Mouse (Mus musculus) heart, adult 2 months (tissue): Measurements from ENCODE around the gene Dlx6.

Experiments
- CTCF ChIP-seq: fragments of 200-600 bp; IDR thresholded peaks from 2 replicates; pipeline ENCODE4 v1.8.1; 2022; ENCODE audit warnings: antibody characterized with exemption, mild to moderate bottlenecking, moderate library complexity
- EP300 ChIP-seq: fragments of 200-500 bp; IDR thresholded peaks from 2 replicates; pipeline ENCODE4 v1.6.1; 2011; ENCODE audit warnings: low read depth, low read length, control low read depth; ENCODE audit not compliant: insufficient read depth
- POLR2A ChIP-seq: fragments of 200-500 bp; IDR thresholded peaks from 2 replicates; pipeline ENCODE4 v1.6.1; 2011; ENCODE audit warnings: mild to moderate bottlenecking, low read depth, low read length, control low read depth; ENCODE audit not compliant: insufficient read depth

DNA sequence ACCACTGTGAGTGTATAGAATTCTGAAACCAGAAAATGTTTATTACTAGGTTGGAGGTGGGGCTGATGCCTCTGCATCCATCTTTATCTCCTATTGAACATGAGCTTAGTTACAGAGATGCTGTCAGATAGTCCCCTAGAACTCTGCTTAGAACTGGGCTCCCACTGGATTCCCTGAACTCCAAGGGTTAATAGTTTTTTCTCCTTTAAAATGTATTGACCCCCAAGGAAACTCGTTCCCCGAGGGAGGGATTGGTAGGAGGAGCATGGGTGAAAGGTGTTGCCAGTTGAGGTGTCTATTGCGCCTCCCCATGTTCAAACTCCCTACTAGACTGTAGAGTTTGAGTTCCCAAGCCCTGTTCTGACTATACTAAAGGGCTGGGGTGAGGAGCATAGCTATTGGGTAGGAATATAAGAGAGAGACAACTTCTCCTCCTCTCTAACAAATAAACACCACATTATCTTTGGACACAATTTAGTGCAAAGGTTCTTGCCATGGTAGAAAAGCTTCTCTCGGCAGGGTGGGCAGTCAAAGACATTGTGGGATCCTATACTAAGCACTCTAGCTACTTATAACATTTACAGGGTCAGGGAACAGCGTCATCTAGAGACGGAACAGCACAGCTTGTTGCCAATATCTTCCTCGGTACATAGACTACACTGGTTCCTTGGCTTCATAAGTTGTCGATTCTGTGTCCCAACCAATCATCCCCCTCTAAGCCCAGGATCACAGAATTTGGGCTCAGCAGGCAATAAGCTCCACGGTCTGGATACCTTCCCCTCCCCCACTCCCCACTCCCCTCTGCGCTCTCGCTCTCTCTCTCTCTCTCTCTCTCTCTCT is 7.0 kb downstream of the Dlx6 start:
- TF ChIP-seq EP300 = no peak
- no peak for TF ChIP-seq POLR2A
- no peak for TF ChIP-seq CTCF
